In genomic region chr7:67910947-67911346, GRCm38 (mm10) we compare ENCODE assay signal across 7 mouse cellular contexts. TPM values are rescaled to one million over a fixed set of nuclear protein-coding genes. Genes with fewer than 3 reads are reported as not detected.
DNase-seq lines count a peak whose midpoint lies in the region.

No protein-coding gene starts in this region.

- peak; percentile 22 for DNase-seq in urinary bladder, postnatal 14 days (ENCODE audit: low spot score)
- DNase-seq in urinary bladder, postnatal 25 days (ENCODE audit: low spot score), result no peak
- DNase-seq in heart, postnatal 10 days, result peak; percentile 22 to 28
- DNase-seq in lung, postnatal 14 days, result peak; percentile 21
- no peak for DNase-seq in spleen, postnatal 36 days (ENCODE audit: low spot score in 2 of 2)
- no peak for DNase-seq in cerebellum, postnatal 25 days
- no peak for DNase-seq in adrenal gland, adult 2 months

- intact Hi-C loops in heart, postnatal 10 days (cut with DNase I), result no loop called here

RNA-seq across cellular contexts. Expression of gene Igf1r, which starts 41.7 kb away (rescaled TPM):
- 10 to 100 TPM; 29.4 to 31.0 TPM for total RNA-seq in heart, postnatal 10 days (2021)
- total RNA-seq in adrenal gland, adult 2 months (2021), result 10 to 100 TPM; 41.2 to 95.1 TPM
- polyA plus RNA-seq in adrenal gland, adult 2 months (2012; rRNA removed), result 14.8 and 21.3 TPM in 2 replicates

Comparison
In these comparisons a context has a peak if more than half of its experiments do, and no peak if none do; other contexts are left out.
1. DNase-seq: peak in urinary bladder, postnatal 14 days (single experiment), heart, postnatal 10 days (2 of 2) and lung, postnatal 14 days (single experiment); none in urinary bladder, postnatal 25 days (single experiment), spleen, postnatal 36 days (0 of 2), cerebellum, postnatal 25 days (0 of 2) and adrenal gland, adult 2 months (single experiment).